Mouse (Mus musculus): Measurements from ENCODE around the gene Esrrg. TPM values are rescaled to one million over a fixed set of nuclear protein-coding genes. Genes with fewer than 3 reads are reported as not detected.

The Esrrg gene
- total and polyA plus RNA-seq, 2 experiments from 2014 or later = 17.1 to 39.8 TPM

DNA sequence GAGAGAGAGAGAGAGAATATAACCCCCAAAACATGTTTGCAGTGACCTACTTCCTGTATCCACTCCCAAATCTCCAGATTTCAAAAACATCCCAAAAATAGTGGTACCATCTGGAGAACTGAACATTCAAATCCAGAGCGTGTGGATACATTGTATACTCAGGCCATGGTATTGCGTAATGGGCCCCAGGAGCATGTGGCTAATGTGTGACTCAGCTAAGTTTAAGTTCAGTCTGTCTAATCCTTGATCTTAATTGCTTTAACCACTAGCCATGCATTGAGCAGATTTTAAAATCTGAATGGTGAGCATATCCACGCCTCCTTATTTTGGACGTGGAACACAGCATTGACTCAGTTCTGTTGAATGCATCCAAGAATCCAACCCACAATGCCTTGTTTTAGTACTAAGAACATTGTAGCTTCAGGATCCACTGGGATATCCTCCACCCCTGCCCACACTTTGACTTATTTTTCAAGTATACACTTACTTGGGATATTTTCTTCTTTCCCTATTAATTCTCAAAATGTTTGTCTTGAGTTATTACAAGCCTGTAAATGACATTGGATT lies 612.7 kb downstream of the Esrrg start:
- Histone ChIP-seq H3K36me3 (ENCODE audit: insufficient read depth, low read length) (no peaks in the 10 kb centered on the region), H3K4me1 (ENCODE audit: insufficient read depth, low read length) (no peaks in the 10 kb centered on the region), H3K9me3 (ENCODE audit: low read length) (no peaks in the 10 kb centered on the region), H3K4me2 (ENCODE audit: low read depth, low read length, poor library complexity, severe bottlenecking) (no peak overlapping the region), H3K4me3 (ENCODE audit: low read depth, low read length) (no peak overlapping the region), H3K27ac (ENCODE audit: low read depth, low read length) (no peak overlapping the region), H3K9ac (replicated peaks; ENCODE audit: low read length, poor library complexity, severe bottlenecking) (no peak overlapping the region), H3K27me3 (ENCODE audit: insufficient read depth, low read length) (no peaks in the 10 kb centered on the region)
- ATAC-seq (ENCODE audit: low FRiP score) (no peak), DNase-seq (ENCODE audit: low spot score) (no peak)
- WGBS = 90% methylated on average over 4 of the region's 4 CpGs
- no peak for TF ChIP-seq CTCF (IDR thresholded peaks at IDR 0.05)

DNA sequence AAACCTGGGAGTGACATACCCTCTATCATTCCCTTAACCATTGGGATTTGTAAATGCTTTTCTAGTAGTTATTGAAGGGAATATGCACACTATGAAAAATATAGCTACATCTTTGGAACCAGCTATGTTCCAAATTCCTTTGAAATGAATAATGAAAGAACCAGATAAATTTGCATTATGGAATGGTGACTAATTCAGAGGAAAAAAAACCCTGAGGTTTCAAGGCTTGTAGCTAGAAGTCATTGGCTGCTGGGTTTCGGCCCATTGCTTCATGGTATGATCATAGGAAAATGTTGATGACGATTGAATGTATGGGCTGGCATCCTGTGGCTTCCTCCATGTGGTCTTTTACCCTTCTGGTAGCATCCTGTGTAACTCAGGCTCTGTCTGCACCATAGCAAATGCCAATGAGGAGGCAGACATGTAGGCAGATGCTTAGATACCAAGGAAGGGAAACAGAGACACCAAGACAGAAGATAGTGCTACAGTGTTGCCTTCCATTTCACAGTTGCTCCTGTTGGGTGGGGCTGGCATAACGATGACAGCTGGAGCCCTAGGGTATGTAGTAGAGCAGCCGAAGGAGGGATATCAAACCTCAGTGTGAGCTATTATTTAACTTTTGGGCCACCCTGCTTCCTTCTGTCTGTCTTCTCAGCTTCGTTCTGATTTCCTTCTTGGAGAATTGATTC lies 624.6 kb downstream of the Esrrg start:
- no peaks in the 10 kb centered on the region for H3K9me3 ChIP-seq (ENCODE audit: low read length)
- TF ChIP-seq CTCF (IDR thresholded peaks at IDR 0.05) = no peak
- H3K27ac ChIP-seq (ENCODE audit: low read depth, low read length) = no peak overlapping the region
- H3K9ac ChIP-seq (replicated peaks; ENCODE audit: low read length, poor library complexity, severe bottlenecking) = no peak overlapping the region
- H3K4me2 ChIP-seq (ENCODE audit: low read depth, low read length, poor library complexity, severe bottlenecking) = no peak overlapping the region
- no peaks in the 10 kb centered on the region for H3K27me3 ChIP-seq (ENCODE audit: insufficient read depth, low read length)
- no peaks in the 10 kb centered on the region for H3K36me3 ChIP-seq (ENCODE audit: insufficient read depth, low read length)
- ATAC-seq (ENCODE audit: low FRiP score) (no peak), DNase-seq (ENCODE audit: low spot score) (no peak)
- no peak overlapping the region for H3K4me3 ChIP-seq (ENCODE audit: low read depth, low read length)
- WGBS = 88% methylated on average over 5 of the region's 5 CpGs
- no peaks in the 10 kb centered on the region for H3K4me1 ChIP-seq (ENCODE audit: insufficient read depth, low read length)

GRCm38 (mm10) chr1:188238636-188239035 lies 630.0 kb downstream of the Esrrg start:
- no peak for ATAC-seq (ENCODE audit: low FRiP score)
- H3K9ac ChIP-seq (replicated peaks; ENCODE audit: low read length, poor library complexity, severe bottlenecking) = no peak overlapping the region
- H3K27ac ChIP-seq (ENCODE audit: low read depth, low read length) = no peak overlapping the region
- TF ChIP-seq CTCF (IDR thresholded peaks at IDR 0.05) = no peak
- no peaks in the 10 kb centered on the region for H3K9me3 ChIP-seq (ENCODE audit: low read length)
- no peak for DNase-seq (ENCODE audit: low spot score)
- H3K4me1 ChIP-seq (ENCODE audit: insufficient read depth, low read length) = no peaks in the 10 kb centered on the region
- H3K27me3 ChIP-seq (ENCODE audit: insufficient read depth, low read length) = no peaks in the 10 kb centered on the region
- no peaks in the 10 kb centered on the region for H3K36me3 ChIP-seq (ENCODE audit: insufficient read depth, low read length)
- H3K4me2 ChIP-seq (ENCODE audit: low read depth, low read length, poor library complexity, severe bottlenecking) = no peak overlapping the region
- no peak overlapping the region for H3K4me3 ChIP-seq (ENCODE audit: low read depth, low read length)

DNA sequence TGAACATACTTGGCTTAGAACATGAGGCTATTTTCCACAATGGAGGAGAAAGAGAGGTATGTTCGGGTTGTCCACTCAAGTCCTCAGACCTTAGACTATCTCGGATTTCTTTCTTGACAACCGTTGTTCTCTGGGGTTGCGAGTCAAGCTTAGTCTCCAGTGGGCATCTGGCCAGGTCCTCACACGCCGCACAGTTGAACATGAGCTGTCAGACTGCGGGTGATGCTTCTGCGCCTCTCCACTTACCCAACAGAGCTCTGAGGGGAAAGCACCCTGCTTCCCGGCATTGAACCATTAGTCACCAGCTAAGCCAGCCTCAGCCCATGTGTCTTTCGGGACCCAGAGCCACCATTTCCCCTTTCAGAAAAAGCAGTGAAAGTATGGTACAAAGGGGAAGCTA lies 633.2 kb downstream of the Esrrg start:
- Histone ChIP-seq H3K9ac (replicated peaks; ENCODE audit: low read length, poor library complexity, severe bottlenecking) (no peak overlapping the region), H3K4me1 (ENCODE audit: insufficient read depth, low read length) (no peaks in the 10 kb centered on the region), H3K4me2 (ENCODE audit: low read depth, low read length, poor library complexity, severe bottlenecking) (no peak overlapping the region), H3K9me3 (ENCODE audit: low read length) (no peaks in the 10 kb centered on the region), H3K4me3 (ENCODE audit: low read depth, low read length) (no peak overlapping the region), H3K36me3 (ENCODE audit: insufficient read depth, low read length) (no peaks in the 10 kb centered on the region), H3K27ac (ENCODE audit: low read depth, low read length) (no peak overlapping the region), H3K27me3 (ENCODE audit: insufficient read depth, low read length) (no peaks in the 10 kb centered on the region)
- DNase-seq (ENCODE audit: low spot score) = no peak
- no peak for ATAC-seq (ENCODE audit: low FRiP score)
- no peak for TF ChIP-seq CTCF (IDR thresholded peaks at IDR 0.05)
- 87% methylated on average over 10 of the region's 10 CpGs for WGBS

DNA sequence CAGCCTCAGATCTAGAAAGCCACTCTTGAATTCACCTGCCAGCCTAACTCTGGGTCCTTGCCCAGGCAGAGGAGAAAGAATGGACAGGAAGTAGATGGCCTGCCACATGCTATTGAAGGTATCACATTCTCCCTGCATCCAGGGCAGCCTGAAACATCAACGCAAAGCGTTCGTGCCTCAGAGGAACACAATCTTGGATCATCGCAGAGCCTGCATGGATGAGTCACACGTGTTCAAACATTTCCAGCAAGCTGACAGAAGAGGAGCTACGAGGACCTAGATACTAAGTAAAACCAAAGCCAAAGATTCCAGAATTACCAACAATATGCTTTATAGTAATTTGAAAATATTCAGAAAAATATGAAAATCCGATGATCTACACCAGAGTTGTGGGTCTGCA lies 648.9 kb downstream of the Esrrg start:
- no peak for TF ChIP-seq CTCF (IDR thresholded peaks at IDR 0.05)
- WGBS = 92% methylated on average over 7 of the region's 7 CpGs
- H3K4me2 ChIP-seq (ENCODE audit: low read depth, low read length, poor library complexity, severe bottlenecking) = no peak overlapping the region

GRCm38 (mm10) chr1:188260259-188261107 lies 651.9 kb downstream of the Esrrg start:
- H3K4me3 ChIP-seq (ENCODE audit: low read depth, low read length) = no peak overlapping the region
- H3K4me1 ChIP-seq (ENCODE audit: insufficient read depth, low read length) = no peaks in the 10 kb centered on the region
- H3K9me3 ChIP-seq (ENCODE audit: low read length) = no peaks in the 10 kb centered on the region
- no peak for ATAC-seq (ENCODE audit: low FRiP score)
- no peaks in the 10 kb centered on the region for H3K36me3 ChIP-seq (ENCODE audit: insufficient read depth, low read length)
- no peaks in the 10 kb centered on the region for H3K27me3 ChIP-seq (ENCODE audit: insufficient read depth, low read length)
- no peak overlapping the region for H3K9ac ChIP-seq (replicated peaks; ENCODE audit: low read length, poor library complexity, severe bottlenecking)
- DNase-seq (ENCODE audit: low spot score) = no peak
- WGBS = 56% methylated on average over 6 of the region's 6 CpGs
- peak; percentile 50 for TF ChIP-seq CTCF (IDR thresholded peaks at IDR 0.05)
- no peak overlapping the region for H3K4me2 ChIP-seq (ENCODE audit: low read depth, low read length, poor library complexity, severe bottlenecking)
- no peak overlapping the region for H3K27ac ChIP-seq (ENCODE audit: low read depth, low read length)

More for the DNA sequence above, 648.9 kb downstream of the Esrrg start:
- DNase-seq (ENCODE audit: low spot score) (no peak), ATAC-seq (ENCODE audit: low FRiP score) (no peak)
- Histone ChIP-seq H3K9me3 (ENCODE audit: low read length) (no peaks in the 10 kb centered on the region), H3K36me3 (ENCODE audit: insufficient read depth, low read length) (no peaks in the 10 kb centered on the region), H3K4me1 (ENCODE audit: insufficient read depth, low read length) (no peaks in the 10 kb centered on the region), H3K27ac (ENCODE audit: low read depth, low read length) (no peak overlapping the region), H3K27me3 (ENCODE audit: insufficient read depth, low read length) (no peaks in the 10 kb centered on the region), H3K4me3 (ENCODE audit: low read depth, low read length) (no peak overlapping the region), H3K9ac (replicated peaks; ENCODE audit: low read length, poor library complexity, severe bottlenecking) (no peak overlapping the region)

Data from midbrain, postnatal 0 days (tissue).